Mouse (Mus musculus) B cell, adult 2 months (primary cell): ENCODE data around the gene Dpp6.
"Not testable (repeated sequence)": the region's sequence is repeated elsewhere in the genome, so short reads cannot be mapped to it uniquely, and the experiment has no call there.

Experiments
- DNase-seq, 2 experiments: peaks; one replicate each; pipeline ENCODE4 v3.0.0; 2022

The Dpp6 gene

GRCm38 (mm10) chr5:27402616-27403015, 585.6 kb downstream of the Dpp6 start:
- no peak for DNase-seq

DNA sequence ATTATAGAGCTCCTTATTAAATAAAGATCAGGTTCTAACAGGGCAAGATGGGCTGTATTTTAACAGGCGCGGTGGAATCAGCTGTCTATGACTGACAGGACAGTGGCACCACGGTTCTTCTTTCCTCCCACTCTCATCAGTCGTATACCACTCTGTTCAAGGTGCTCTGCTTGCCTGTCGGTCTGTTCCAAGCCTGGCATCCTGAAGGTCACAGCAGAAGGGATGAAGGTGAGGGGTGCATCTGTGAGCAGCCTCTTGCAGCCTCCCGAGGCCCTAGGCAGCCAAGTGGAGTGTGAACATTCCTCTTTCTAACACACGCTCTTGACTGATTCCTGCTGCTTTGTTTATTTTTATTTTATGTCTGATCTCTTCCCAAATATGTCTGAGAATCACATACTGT, 591.9 kb downstream of the Dpp6 start:
- DNase-seq = no peak

DNA sequence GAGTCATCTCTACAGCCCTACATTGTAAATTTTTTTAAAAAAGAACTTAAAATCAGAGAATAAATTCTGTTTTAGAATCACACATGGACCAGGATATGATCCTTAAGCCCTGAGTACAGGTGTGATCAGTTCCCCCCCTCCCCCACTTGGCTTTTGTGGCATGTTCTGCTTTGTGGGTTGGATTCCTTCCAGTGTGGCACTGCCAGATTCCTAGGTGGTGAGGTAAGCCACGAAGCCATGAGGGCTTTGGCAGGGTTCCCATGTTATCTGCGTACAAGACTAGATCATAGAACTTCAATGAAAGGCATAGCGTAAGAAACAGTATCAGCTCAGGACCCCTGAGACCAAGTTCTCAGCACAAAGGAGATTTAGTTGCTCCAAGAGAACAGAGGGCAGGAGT, 596.0 kb downstream of the Dpp6 start:
- DNase-seq = no peak

GRCm38 (mm10) chr5:27415518-27415917, 598.5 kb downstream of the Dpp6 start:
- DNase-seq = no peak

- no peak for DNase-seq
Measured at GRCm38 (mm10) chr5:27416571-27416970, 599.6 kb downstream of the Dpp6 start.

DNA sequence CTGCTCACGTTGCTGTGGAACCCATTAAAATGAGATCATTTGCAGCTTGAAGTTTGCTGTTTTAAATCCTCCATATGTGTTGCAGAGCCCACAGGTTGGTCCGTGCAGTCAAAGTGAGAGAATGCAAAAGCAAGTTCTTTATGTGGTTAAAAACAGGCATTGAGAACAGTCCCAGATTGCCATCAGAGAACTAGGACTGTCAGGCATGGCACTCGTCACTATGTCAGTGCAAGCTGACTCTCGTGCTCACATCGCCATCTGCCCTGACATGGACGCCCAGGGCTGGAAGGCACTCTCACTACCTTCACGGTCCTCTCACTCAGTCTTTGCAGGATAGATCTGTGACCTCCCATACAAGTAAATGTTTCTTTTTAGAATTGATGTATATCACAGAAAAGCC, 600.4 kb downstream of the Dpp6 start:
- no peak for DNase-seq

- DNase-seq = no peak
Measured at GRCm38 (mm10) chr5:27418856-27419255, 601.9 kb downstream of the Dpp6 start.

GRCm38 (mm10) chr5:27421090-27421635, 604.2 kb downstream of the Dpp6 start:
- DNase-seq = no peak

- DNase-seq = no peak
Measured at GRCm38 (mm10) chr5:27423766-27424165, 606.8 kb downstream of the Dpp6 start.

- DNase-seq = no peak
Measured at GRCm38 (mm10) chr5:27424484-27425080, 607.6 kb downstream of the Dpp6 start.

DNA sequence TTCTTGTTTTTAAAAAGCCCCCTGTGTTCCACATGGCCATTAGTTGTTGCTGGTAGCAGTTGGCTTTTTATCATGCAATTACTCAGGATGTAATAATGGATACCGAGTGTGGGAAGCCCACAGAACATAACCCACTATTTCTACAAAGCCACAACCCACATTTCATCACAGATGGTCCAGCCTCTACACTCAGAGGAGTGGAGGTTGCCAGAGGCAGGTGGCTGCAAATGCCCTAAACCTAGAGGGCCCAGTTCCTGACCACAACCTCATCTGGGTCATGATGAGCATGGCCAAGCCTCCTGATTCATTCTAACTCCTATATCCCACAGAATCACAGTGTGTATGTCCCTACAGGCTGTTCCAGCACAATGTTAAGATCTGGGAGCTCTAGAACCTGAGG, 609.2 kb downstream of the Dpp6 start:
- no peak for DNase-seq

DNA sequence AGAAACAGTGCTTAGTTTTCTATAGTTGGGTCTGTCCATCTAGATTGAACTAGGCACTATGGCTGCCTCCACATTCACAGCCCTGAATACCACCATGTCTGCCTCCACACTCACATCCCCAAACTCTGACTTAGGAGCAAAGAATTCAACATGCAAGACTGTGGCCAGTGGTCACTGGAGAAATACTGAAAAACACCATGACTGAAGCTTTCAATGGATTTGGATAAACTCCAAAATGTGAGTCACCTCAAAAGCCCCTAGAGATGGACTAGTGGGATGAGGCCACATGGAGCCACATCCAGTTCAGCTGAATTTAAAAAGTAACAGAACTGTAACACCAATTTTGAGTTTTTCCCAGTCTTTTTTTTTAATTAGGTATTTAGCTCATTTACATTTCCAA, 616.6 kb downstream of the Dpp6 start:
- no peak for DNase-seq

DNA sequence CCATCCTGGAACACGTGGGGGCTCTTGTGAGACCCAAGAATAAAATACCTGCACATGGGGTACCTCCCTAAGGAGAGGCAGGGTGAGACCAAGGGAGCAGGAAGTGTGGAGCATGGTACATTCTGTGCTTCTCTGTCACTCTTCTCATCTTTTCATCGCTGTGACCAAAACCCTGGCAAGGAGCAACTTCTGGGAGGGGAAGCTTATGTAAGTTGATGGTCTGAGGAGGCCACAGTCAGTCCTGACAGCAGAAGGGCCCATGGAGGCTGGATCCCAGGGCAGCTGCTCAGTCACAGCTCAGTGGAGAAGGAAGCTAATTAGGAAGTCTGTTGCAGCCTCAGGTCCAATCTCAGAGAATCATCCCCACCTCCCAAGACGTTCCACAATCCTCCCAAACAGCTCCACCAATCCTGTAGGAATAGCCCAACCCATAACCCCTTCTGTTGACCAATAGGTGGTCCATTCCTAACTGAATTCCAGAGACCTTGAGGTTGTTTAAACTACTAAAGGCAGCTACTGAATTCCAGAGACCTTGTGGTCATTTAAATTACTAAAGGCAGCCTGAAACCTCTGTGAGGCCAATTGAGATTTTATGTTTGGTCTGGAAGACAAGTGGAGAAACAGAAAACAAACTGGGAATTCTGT, 636.3 kb downstream of the Dpp6 start:
- DNase-seq = no peak

- DNase-seq = no peak
Measured at GRCm38 (mm10) chr5:27454386-27454785, 637.4 kb downstream of the Dpp6 start.

DNA sequence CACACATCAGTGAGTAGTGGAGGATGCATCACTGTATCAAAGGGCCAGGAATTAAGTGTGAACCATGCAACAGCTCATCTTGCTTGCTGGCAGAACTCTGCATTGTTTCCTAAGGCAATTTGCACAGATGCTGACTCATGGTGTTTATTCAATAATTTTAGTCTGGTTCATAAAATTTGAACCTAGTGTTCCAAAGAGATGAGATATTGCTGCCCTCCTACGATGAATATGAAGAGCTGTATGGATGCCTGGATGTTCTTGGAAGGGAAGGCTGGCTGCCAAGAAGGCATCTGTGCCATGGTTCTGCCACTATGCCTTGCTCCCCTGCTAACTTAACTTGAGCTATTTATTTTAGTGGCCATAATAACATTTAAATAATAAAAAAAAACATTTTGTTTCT, 640.0 kb downstream of the Dpp6 start:
- DNase-seq = no peak

DNA sequence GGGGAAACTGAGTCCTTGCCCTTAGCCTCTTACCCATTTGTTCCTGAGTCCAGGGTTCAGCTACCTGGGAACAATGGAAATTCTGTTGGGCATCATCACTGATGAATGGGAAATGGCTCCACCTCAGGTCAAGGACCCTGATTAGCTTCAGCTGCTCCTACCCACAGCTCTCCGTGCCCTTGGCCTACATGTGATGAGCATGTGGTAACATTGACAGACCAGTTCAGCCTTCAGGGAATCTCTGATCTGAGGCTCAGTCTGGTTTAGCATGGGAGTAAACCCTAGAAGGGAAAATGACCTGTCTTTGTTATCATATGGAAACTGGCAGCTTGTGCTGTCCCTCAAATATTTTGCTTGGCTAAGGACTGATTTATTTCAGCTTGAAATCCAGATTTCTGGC, 640.7 kb downstream of the Dpp6 start:
- DNase-seq = no peak

DNA sequence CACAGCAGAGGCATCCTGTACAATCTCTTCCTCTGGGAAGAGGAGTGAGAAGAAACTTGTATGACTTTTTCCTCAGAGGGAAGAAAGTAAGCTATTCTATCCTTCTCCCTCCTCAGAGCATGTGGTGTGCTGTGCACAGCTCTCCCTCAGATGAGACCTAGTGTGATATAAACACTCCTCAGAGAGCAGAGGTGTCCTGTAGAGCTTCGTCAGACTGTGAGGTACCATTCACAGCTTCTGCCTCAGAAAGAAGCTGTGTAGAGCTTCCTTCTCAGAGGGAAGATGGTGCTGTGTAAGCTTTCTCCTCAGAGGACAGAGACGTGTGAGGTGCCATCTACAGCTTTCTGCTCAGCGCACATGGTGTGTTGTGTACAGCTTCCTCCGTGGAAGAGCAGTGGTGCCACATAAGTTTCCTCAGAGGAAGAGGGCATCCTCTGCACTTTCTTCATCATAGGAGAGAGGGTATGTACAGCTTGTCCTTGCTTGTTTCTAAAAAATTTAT, 658.0 kb downstream of the Dpp6 start:
- no peak for DNase-seq

GRCm38 (mm10) chr5:27481706-27482105, 664.7 kb downstream of the Dpp6 start:
- DNase-seq = no peak

DNA sequence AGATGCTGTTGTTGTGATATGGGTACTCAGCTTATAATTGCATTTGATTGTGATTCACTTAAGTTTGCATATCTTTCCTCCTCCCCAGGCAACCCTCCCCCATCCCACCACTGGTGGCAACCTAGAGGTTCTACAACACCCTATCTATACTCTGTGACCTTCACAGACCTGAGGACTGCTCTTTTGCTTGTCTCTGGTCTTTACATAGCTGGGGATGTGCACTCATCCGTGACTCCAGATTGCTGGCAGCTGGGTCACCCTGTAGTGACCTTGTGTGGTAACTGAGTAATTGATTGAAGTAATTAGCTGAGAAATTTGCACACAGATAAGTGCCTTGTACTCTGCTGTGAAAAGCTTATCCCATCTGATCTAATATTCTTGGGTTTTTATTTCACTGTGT, 669.1 kb downstream of the Dpp6 start:
- DNase-seq = no peak

DNA sequence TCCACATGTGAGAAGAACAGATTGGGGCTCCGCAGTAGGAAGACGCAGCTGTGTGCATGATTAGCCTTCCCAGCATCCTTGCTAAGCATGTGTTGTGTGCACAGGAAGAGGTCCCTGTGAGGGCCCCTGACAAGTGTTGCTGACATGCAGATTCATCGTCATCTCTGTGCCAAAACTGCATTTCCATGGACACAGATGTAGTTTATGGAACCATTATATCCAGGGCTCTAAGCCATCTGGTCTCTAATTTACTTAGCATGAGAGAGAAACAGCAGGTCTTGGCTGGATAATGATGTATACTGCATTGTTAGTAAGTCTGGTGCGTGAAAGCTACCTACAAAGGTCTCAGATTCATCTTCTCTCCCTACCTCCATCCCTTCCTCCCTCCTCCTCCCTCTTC, 673.9 kb downstream of the Dpp6 start:
- DNase-seq = no peak

DNA sequence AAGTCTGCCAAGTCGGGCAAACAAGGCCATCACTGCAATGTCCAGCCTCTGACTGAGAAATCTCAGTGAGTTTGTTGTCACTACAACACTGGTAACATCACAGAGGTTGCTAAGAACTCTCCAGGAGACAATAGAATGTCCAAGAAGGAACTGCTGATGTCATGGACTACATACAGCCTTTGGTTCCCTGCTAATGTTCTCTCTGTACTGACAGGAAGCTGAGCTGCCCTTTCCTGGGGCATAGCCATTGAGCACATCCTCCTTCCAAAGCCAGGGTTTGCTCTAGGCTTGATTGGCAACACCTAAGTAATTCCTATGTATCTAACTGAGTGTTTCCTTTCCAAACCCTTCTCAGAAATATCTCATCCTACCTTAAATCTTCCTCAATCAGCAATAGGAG, 684.3 kb downstream of the Dpp6 start, which contains the start of gene Speer4b:
Speer4b (minus strand) TSS at position 101 of the 400 bp plus-strand sequence.
- DNase-seq = not testable (repeated sequence)

DNA sequence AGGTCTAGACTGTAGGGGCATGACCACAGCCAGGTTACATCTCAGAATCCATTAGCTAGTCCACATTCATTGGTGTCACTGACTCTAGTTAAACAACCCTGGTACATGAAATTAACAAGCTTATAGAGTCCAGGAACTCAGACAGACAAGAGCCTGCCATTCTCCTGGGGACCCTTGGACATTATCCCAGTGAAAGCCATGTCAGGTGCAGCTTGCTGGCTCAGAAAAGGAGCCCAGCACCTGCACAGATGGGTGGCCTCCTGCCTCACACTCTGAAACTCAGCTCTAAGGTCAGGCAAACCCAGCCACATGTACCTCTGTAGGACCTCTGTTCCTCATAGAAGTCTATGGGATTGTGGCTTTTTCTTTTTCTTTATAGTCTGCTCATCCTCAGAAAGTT, 701.7 kb downstream of the Dpp6 start:
- DNase-seq = no peak

GRCm38 (mm10) chr5:27526906-27527305, 709.9 kb downstream of the Dpp6 start:
- no peak for DNase-seq

DNA sequence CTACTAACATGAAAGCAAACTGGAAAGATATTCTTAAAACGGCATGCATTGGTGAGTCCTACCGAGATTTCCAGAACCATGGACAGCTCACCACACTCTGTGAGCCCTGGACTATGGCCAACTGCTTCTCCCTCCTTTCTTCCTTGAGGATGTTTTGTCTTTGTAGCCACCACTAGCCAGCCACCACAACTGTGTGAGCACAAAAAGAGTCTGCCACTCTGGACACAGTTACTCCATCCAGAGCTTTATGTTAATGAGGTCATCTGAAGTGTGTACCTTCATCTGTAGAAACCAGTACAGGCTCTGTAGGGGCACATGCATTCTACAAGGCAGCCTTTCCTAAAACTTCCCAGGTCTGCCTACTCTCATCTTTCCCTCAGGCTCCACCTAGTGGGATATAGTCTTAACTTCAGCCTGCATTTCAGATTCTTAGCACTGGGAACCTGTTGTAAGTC, 727.8 kb downstream of the Dpp6 start:
- DNase-seq = no peak
